Mouse (Mus musculus) MEL (cell line): ENCODE results near the gene Slc41a3. TPM values are rescaled to one million over a fixed set of nuclear protein-coding genes. Genes with fewer than 3 reads are reported as not detected.

Source experiments
- DNase-seq: peaks from one replicate; pipeline ENCODE4 v3.0.0; 2011; ENCODE audit warnings: low read depth, low spot score
- H3K27ac ChIP-seq: 2 replicates; pipeline ENCODE4 v1.5.1; 2012; ENCODE audit warnings: low read depth, mild to moderate bottlenecking, control low read depth, low read length, moderate library complexity; ENCODE audit not compliant: control insufficient read depth
- H3K27me3 ChIP-seq, 2 experiments: fragments of 150-350 bp in 1 of 2; sonication (generic) in 1 of 2; 2 replicates each; pipeline ENCODE4 v1.6.1; 2012; ENCODE audit warnings: low read length in 2 of 2, mild to moderate bottlenecking in 2 of 2, improper control_type of control experiment in 1 of 2, moderate library complexity in 1 of 2; ENCODE audit not compliant: insufficient read depth in 2 of 2, control insufficient read depth in 1 of 2
- H3K36me3 ChIP-seq, 2 experiments: 2 replicates each; pipeline ENCODE4 v1.6.1; 2012 to 2014; ENCODE audit warnings: low read length in 2 of 2, improper control_type of control experiment in 1 of 2, inconsistent platforms in 1 of 2, mild to moderate bottlenecking in 1 of 2; ENCODE audit not compliant: insufficient read depth in 2 of 2, control insufficient read depth in 1 of 2
- H3K4me1 ChIP-seq, 2 experiments: fragments of 150-350 bp in 1 of 2; sonication (generic) in 1 of 2; 2 replicates each; pipeline ENCODE4 v1.6.1; 2012; ENCODE audit warnings: low read length in 2 of 2, improper control_type of control experiment in 1 of 2, mild to moderate bottlenecking in 1 of 2; ENCODE audit not compliant: insufficient read depth in 2 of 2, control insufficient read depth in 1 of 2
- H3K4me3 ChIP-seq, 2 experiments: fragments of 150-350 bp in 1 of 2; sonication (generic) in 1 of 2; 2 replicates each; pipeline ENCODE4 v1.5.1; 2012; ENCODE audit warnings: low read depth in 2 of 2, low read length in 2 of 2, mild to moderate bottlenecking in 2 of 2, moderate library complexity in 2 of 2, control low read depth in 1 of 2, improper control_type of control experiment in 1 of 2; ENCODE audit not compliant: control insufficient read depth in 1 of 2, insufficient read depth in 1 of 2
- H3K79me2 ChIP-seq: 2 replicates; pipeline ENCODE4 v1.6.1; 2012; ENCODE audit warnings: mild to moderate bottlenecking, low read length, moderate library complexity; ENCODE audit not compliant: control insufficient read depth, poor library complexity, insufficient read depth
- H3K9ac ChIP-seq: 2 replicates; pipeline ENCODE4 v1.6.1; 2012; ENCODE audit warnings: low read depth, mild to moderate bottlenecking, control low read depth, low read length, moderate library complexity; ENCODE audit not compliant: control insufficient read depth, poor library complexity, severe bottlenecking
- H3K9me3 ChIP-seq: fragments of 150-350 bp; sonication (generic); replicated peaks from 2 replicates; pipeline ENCODE4 v1.6.1; 2012; ENCODE audit warnings: mild to moderate bottlenecking, low read length, improper control_type of control experiment, moderate library complexity; ENCODE audit not compliant: insufficient read depth
- BHLHE40 ChIP-seq: IDR thresholded peaks from 2 replicates; pipeline ENCODE4 v1.6.1; 2012; ENCODE audit warnings: low read depth, mild to moderate bottlenecking, inconsistent platforms, low read length, improper control_type of control experiment, borderline replicate concordance
- CHD1 ChIP-seq: IDR thresholded peaks from 2 replicates; pipeline ENCODE4 v1.6.1; 2012; ENCODE audit warnings: low read depth, mild to moderate bottlenecking, inconsistent platforms, low read length, improper control_type of control experiment
- CTCF ChIP-seq, 3 experiments: IDR thresholded peaks in 2 of 3; conservative IDR thresholded peaks in 1 of 3; 2 replicates each; pipeline ENCODE4 v1.5.1; 2011 to 2012; ENCODE audit warnings: low read length in 3 of 3, low read depth in 2 of 3, mild to moderate bottlenecking in 2 of 3, improper control_type of control experiment in 1 of 3, inconsistent platforms in 1 of 3, mixed read lengths in 1 of 3, moderate library complexity in 1 of 3; ENCODE audit not compliant: control insufficient read depth in 1 of 3, insufficient read depth in 1 of 3, poor library complexity in 1 of 3, severe bottlenecking in 1 of 3
- E2F4 ChIP-seq: IDR thresholded peaks from 2 replicates; pipeline ENCODE4 v1.6.1; 2011; ENCODE audit warnings: low read depth, low read length, improper control_type of control experiment, borderline replicate concordance
- ELF1 ChIP-seq: IDR thresholded peaks from 2 replicates; pipeline ENCODE4 v1.6.1; 2014; ENCODE audit warnings: low read depth, mild to moderate bottlenecking, inconsistent platforms, low read length, improper control_type of control experiment, moderate library complexity
- GABPA ChIP-seq: IDR thresholded peaks from 2 replicates; pipeline ENCODE4 v1.6.1; 2012; ENCODE audit warnings: low read depth, mild to moderate bottlenecking, inconsistent platforms, low read length, improper control_type of control experiment, moderate library complexity
- HCFC1 ChIP-seq: IDR thresholded peaks from 2 replicates; pipeline ENCODE4 v1.6.1; 2012; ENCODE audit warnings: low read depth, mild to moderate bottlenecking, inconsistent platforms, low read length, improper control_type of control experiment, moderate library complexity
- JUND ChIP-seq: IDR thresholded peaks from 2 replicates; pipeline ENCODE4 v1.6.1; 2011; ENCODE audit warnings: low read depth, mild to moderate bottlenecking, improper control_type of control experiment, low read length
- KAT2A ChIP-seq: conservative IDR thresholded peaks from 2 replicates; pipeline ENCODE4 v1.6.1; 2012; ENCODE audit warnings: low read depth, low read length, improper control_type of control experiment, inconsistent platforms
- MAFK ChIP-seq: IDR thresholded peaks from 2 replicates; pipeline ENCODE4 v1.6.1; 2011; ENCODE audit warnings: low read depth, mild to moderate bottlenecking, low read length, improper control_type of control experiment, borderline replicate concordance
- MAX ChIP-seq: IDR thresholded peaks from 2 replicates; pipeline ENCODE4 v1.6.1; 2011; ENCODE audit warnings: low read length, improper control_type of control experiment
- MAZ ChIP-seq: IDR thresholded peaks from 2 replicates; pipeline ENCODE4 v1.6.1; 2012; ENCODE audit warnings: low read depth, mild to moderate bottlenecking, inconsistent platforms, low read length, improper control_type of control experiment
- MEF2A ChIP-seq: IDR thresholded peaks from 2 replicates; pipeline ENCODE4 v1.6.1; 2014; ENCODE audit warnings: low read depth, mild to moderate bottlenecking, inconsistent platforms, low read length, improper control_type of control experiment; ENCODE audit not compliant: poor library complexity, insufficient replicate concordance, severe bottlenecking; ENCODE audit errors: extremely low read depth
- MYB ChIP-seq: IDR thresholded peaks from 2 replicates; pipeline ENCODE4 v1.6.1; 2011; ENCODE audit warnings: mild to moderate bottlenecking, low read depth, low read length, improper control_type of control experiment
- NELFE ChIP-seq: IDR thresholded peaks from 2 replicates; pipeline ENCODE4 v1.6.1; 2011; ENCODE audit warnings: low read depth, low read length, improper control_type of control experiment
- NRF1 ChIP-seq: IDR thresholded peaks from 2 replicates; pipeline ENCODE4 v1.6.1; 2014; ENCODE audit warnings: low read depth, mild to moderate bottlenecking, inconsistent platforms, low read length, improper control_type of control experiment, moderate library complexity; ENCODE audit not compliant: poor library complexity, insufficient read depth, severe bottlenecking
- POLR2A ChIP-seq, 2 experiments: IDR thresholded peaks; 2 replicates each; pipeline ENCODE4 v1.6.1; 2011 to 2012; ENCODE audit warnings: low read length in 2 of 2, mild to moderate bottlenecking in 2 of 2, control low read depth in 1 of 2, improper control_type of control experiment in 1 of 2, low read depth in 1 of 2, moderate library complexity in 1 of 2; ENCODE audit not compliant: control insufficient read depth in 1 of 2, insufficient read depth in 1 of 2, poor library complexity in 1 of 2
- POLR2AphosphoS2 ChIP-seq: IDR thresholded peaks from 2 replicates; pipeline ENCODE4 v1.6.1; 2011; ENCODE audit warnings: low read length, improper control_type of control experiment
- RAD21 ChIP-seq: IDR thresholded peaks from 2 replicates; pipeline ENCODE4 v1.6.1; 2011; ENCODE audit warnings: mild to moderate bottlenecking, low read depth, low read length, improper control_type of control experiment
- RCOR1 ChIP-seq: IDR thresholded peaks from 2 replicates; pipeline ENCODE4 v1.6.1; 2012; ENCODE audit warnings: low read depth, mild to moderate bottlenecking, inconsistent platforms, low read length, improper control_type of control experiment
- SIN3A ChIP-seq: IDR thresholded peaks from 2 replicates; pipeline ENCODE4 v1.6.1; 2012; ENCODE audit warnings: low read length, improper control_type of control experiment, inconsistent platforms
- SMC3 ChIP-seq: IDR thresholded peaks from 2 replicates; pipeline ENCODE4 v1.6.1; 2011; ENCODE audit warnings: low read depth, low read length, improper control_type of control experiment
- TAL1 ChIP-seq: IDR thresholded peaks from 2 replicates; pipeline ENCODE4 v1.6.1; 2012; ENCODE audit warnings: mild to moderate bottlenecking, inconsistent platforms, low read length, moderate library complexity, mixed read lengths
- TBP ChIP-seq: IDR thresholded peaks from 2 replicates; pipeline ENCODE4 v1.8.0; 2011; ENCODE audit warnings: low read depth, low read length, improper control_type of control experiment
- TCF12 ChIP-seq: IDR thresholded peaks from 2 replicates; pipeline ENCODE4 v1.6.1; 2014; ENCODE audit warnings: low read depth, mild to moderate bottlenecking, inconsistent platforms, low read length, improper control_type of control experiment, moderate library complexity
- UBTF ChIP-seq: IDR thresholded peaks from 2 replicates; pipeline ENCODE4 v1.6.1; 2012; ENCODE audit warnings: low read depth, mild to moderate bottlenecking, inconsistent platforms, low read length, improper control_type of control experiment, moderate library complexity, borderline replicate concordance; ENCODE audit not compliant: insufficient read depth
- USF1 ChIP-seq: IDR thresholded peaks from 2 replicates; pipeline ENCODE4 v1.6.1; 2014; ENCODE audit warnings: low read depth, mild to moderate bottlenecking, inconsistent platforms, low read length, improper control_type of control experiment, moderate library complexity
- USF2 ChIP-seq, 2 experiments: IDR thresholded peaks; 2 replicates each; pipeline ENCODE4 v1.6.1; 2011 to 2012; ENCODE audit warnings: improper control_type of control experiment in 2 of 2, low read length in 2 of 2, borderline replicate concordance in 1 of 2, inconsistent platforms in 1 of 2, low read depth in 1 of 2, mild to moderate bottlenecking in 1 of 2; ENCODE audit not compliant: insufficient read depth in 1 of 2
- ZKSCAN1 ChIP-seq: IDR thresholded peaks from 2 replicates; pipeline ENCODE4 v1.6.1; 2012; ENCODE audit warnings: low read depth, mild to moderate bottlenecking, inconsistent platforms, low read length, improper control_type of control experiment, moderate library complexity
- ZMIZ1 ChIP-seq: IDR thresholded peaks from 2 replicates; pipeline ENCODE4 v1.6.1; 2012; ENCODE audit warnings: low read depth, mild to moderate bottlenecking, inconsistent platforms, low read length, improper control_type of control experiment, moderate library complexity
- polyA plus RNA-seq, 2 experiments: library from polyadenylated mRNA; stranded (reverse) in 1 of 2; unstranded in 1 of 2; fragments of >175 nt in 1 of 2; fragments of >200 nt in 1 of 2; gene quantifications; 2 replicates each; pipeline versions ENCODE4 v1.2.1 to v1.2.4; 2012; ENCODE audit warnings: low replicate concordance in 2 of 2, low read depth in 1 of 2; ENCODE audit not compliant: insufficient read length in 2 of 2, insufficient read depth in 1 of 2, missing spikeins in 1 of 2
- total RNA-seq: library from RNA; depleted of rRNA; stranded (reverse); fragments of 300-350 nt; gene quantifications from 2 replicates; pipeline ENCODE4 v1.2.3, GENCODE M21; 2012; rRNA removed

The Slc41a3 gene
- total RNA-seq (54.7 and 65.8 TPM in 2 replicates), polyA plus RNA-seq (10 to 100 TPM in 1 of 2 experiments, not detected in 1; 70.4 TPM)

DNA sequence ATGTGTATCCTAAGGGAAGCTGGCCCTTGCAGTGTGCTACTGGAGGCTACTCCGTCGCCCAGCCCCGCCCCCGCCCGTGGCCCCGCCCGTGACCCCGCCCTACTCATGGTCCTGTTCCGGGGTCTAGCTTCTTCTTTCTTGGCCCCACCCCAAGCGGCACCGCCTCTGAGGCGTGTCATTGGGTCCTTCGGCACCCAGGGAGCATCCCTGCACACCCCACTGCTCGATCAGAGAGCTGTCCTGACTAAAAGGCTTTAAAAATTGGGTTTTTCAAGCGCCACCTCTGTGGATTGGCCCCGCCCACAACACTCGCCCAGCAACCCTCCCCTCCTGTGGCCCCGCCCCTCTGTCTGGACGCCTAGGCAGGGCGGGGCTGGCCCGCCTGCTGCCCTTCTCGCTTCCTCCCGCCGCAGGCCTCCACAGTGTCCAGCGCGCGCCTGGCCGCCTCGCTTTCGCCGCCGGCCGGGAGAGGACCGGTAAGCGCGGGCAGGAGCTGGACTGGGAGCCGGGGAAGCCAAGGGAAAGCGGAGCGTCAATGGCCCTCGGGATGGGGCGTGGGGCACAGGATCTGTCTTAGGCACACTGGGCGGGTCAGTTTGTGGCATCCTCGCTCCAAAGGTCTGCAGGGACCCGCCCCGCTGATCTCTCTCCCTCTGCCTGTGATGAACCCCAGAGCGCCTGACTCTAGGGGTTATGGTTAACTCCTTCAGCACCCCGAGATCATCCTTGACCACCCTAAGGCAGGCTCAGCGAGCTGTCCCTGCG is at the start of gene Slc41a3:
Gene Slc41a3 (plus strand): TSS at position 193 of the 765 bp plus-strand sequence.
- H3K9ac ChIP-seq = peak within 1 kb of the TSS; percentile 74
- H3K4me3 ChIP-seq = peak within 1 kb of the TSS; percentile 85
- no peak for TF ChIP-seq TCF12
- no peak for TF ChIP-seq GABPA
- peak; percentile 78 for TF ChIP-seq MAZ
- TF ChIP-seq POLR2AphosphoS2 = no peak
- TF ChIP-seq MAFK = no peak
- TF ChIP-seq POLR2A (IDR thresholded peaks at IDR 0.05; ENCODE audit: control insufficient read depth in 1 of 2, insufficient read depth in 1 of 2, low read depth in 1 of 2, low read length in 2 of 2, poor library complexity in 1 of 2) = peak; percentile 28 to 33; a peak in 1 of 4 replicates
- no peak for TF ChIP-seq TBP
- no peak for TF ChIP-seq SMC3
- no peak for TF ChIP-seq TAL1
- TF ChIP-seq NELFE = no peak
- TF ChIP-seq E2F4 = no peak
- no peak for TF ChIP-seq ZKSCAN1
- no peak for TF ChIP-seq USF2 (IDR thresholded peaks at IDR 0.05; ENCODE audit: borderline replicate concordance in 1 of 2, insufficient read depth in 1 of 2, low read depth in 1 of 2, low read length in 2 of 2)
- no peak for TF ChIP-seq NRF1
- TF ChIP-seq ZMIZ1 = no peak
- TF ChIP-seq SIN3A = no peak
- TF ChIP-seq JUND = no peak
- TF ChIP-seq ELF1 = peak; percentile 41; the same call in 1 of the 2 replicates
- no peak for TF ChIP-seq KAT2A
- peak; percentile 48; the same call in 1 of the 2 replicates for TF ChIP-seq HCFC1
- TF ChIP-seq RCOR1 = no peak
- TF ChIP-seq MAX = no peak
- no peak for TF ChIP-seq MEF2A
- TF ChIP-seq UBTF = no peak
- no peak for TF ChIP-seq CTCF (IDR thresholded peaks at IDR 0.05 in 2 of 3, conservative IDR thresholded peaks at IDR 0.05 in 1 of 3; ENCODE audit: control insufficient read depth in 1 of 3, insufficient read depth in 1 of 3, low read depth in 2 of 3, low read length in 3 of 3, poor library complexity in 1 of 3, severe bottlenecking in 1 of 3)
- no peak for TF ChIP-seq CHD1
- no peak for TF ChIP-seq MYB
- no peak for TF ChIP-seq RAD21
- TF ChIP-seq USF1 = no peak
- TF ChIP-seq BHLHE40 = no peak
- no peaks in the 10 kb centered on the region; the same call in 1 of the 2 replicates for H3K79me2 ChIP-seq
- no peaks in the 10 kb centered on the region for H3K9me3 ChIP-seq
- DNase-seq = peak; percentile 95
- peaks cover 6 to 21% of the 10 kb centered on the region in 2 experiments for H3K4me1 ChIP-seq
- H3K27me3 ChIP-seq = no peaks in the 10 kb centered on the region
- peak within 1 kb of the TSS; percentile 32; the same call in 1 of the 2 replicates for H3K27ac ChIP-seq
- H3K36me3 ChIP-seq = peaks cover 0 to 9% of the 10 kb centered on the region in 2 experiments; a peak in 2 of 4 replicates
